Mouse (Mus musculus) v-Abl transformed pro-B cells (cell line): ENCODE results near the gene Rnpepl1.

Experiments
- in situ Hi-C, 2 experiments: fragments of 400-800 bp; cut with MboI; formaldehyde crosslinking; loops; one replicate each; pipeline ENCODE4 v1.15.1; 2025; ENCODE audit not compliant: unreplicated experiment in 2 of 2

The Rnpepl1 gene

DNA sequence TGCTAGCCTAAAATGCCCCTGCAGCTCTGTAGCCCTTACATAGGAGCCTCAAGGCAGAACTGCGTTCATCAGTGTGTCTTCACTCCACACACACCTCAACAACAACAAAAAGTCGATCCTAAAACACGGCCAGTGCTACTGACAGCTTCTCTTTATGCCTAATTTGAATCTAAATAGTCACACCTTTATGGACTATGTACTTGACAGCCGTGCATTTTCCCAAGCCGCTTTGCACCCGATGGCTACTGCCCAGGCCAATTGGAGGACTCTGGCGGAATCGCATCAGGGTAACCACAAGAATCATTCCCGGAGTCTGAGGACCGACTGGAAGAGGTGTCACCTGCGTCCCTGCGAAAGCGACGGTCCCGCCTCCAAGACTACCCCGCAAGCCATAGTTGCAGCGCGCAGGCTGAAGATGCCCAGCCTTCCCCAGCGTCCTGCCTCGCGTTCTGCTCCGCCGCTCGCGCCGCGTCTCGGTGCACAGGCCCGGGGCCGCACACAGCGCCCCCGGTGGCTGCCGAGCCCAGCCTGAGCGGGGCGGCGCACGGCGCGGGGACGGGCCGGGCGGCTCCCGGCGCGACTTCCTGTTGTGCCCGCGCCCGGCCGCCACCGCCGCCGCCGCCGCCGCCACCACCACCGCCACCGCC lies at the start of gene Rnpepl1:
Rnpepl1 (plus strand) TSS at position 545 of the 647 bp plus-strand sequence.
- in situ Hi-C loops, result no loop called here

DNA sequence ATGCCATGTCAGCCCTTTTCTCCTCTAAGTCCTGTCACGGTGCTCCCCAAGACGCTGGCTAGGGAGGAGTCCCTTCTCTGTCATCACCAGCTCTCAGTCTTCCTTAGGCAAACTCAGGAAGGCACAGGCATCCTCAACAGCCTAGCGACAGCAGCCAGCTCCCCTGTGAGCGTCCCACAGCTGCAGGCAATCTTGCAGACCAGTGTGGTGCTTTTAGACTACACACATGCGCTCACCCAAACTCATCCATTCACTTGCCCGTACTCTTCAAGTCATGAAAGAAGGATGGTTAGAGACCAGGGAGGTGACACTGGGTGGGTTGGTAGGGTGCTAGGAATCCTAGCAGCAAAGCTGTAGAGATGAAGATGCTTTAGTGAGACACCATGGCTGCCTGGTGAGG lies 49.1 kb upstream of the Rnpepl1 start:
- in situ Hi-C loops, result no loop called here

DNA sequence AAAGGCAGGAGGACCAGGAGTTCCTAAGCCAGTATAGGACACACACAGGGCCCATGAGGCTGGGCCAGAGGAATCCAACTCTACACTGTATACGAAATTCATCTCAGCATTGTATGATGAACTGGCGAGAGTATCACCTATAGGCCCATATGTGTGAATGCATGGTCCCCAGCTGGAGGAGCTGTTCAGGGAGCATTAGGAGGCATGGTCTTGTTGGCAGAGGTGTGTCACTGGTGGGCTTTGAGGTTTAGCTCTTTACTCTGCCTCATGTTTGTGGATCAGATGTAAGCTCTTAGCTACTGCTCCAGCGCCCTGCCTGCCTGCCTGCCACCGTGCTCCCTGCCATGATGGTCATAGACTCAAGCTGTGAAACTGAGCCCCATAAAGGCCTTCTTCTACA lies 47.3 kb upstream of the Rnpepl1 start:
- in situ Hi-C loops, result no loop called here

DNA sequence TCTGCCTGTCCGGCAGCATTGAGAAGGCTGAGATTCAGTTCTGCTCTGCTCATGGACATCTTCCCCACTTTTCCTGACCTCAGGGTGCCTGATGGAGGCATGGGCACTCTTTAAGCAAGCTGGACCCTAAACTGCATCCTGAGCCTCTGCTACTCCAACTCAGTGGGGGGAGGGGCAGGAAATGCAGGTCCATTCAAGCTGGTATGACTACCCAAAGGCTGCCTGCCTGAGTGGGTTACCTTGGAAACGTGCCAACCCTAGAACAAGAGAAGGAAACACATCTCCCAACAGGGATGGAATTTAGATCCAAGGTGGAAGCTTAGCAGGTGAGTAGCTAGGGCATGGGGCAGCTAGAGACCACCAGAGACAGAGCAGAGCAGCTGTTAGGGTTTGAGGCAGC lies 44.4 kb upstream of the Rnpepl1 start:
- in situ Hi-C loops, result no loop called here

DNA sequence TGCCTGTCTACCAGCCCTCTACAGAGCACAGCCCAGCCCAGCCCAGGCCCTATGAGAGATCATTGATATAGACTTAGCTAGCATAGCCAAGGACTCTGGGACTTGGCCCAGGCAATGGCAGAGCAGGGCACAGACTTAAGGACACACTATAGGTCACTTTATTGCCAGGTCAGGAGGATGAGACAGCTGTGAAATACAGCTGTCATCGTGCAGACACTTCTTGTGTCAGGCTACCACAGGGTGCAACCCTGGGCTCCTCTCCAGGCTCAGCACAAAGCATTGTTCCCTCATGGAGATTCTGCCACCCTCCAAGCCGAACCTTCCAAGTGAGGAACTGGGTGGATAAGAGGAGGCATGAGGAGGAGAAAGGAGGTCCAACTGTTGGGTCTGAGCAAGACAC lies 40.6 kb upstream of the Rnpepl1 start:
- in situ Hi-C loops, result no loop called here

DNA sequence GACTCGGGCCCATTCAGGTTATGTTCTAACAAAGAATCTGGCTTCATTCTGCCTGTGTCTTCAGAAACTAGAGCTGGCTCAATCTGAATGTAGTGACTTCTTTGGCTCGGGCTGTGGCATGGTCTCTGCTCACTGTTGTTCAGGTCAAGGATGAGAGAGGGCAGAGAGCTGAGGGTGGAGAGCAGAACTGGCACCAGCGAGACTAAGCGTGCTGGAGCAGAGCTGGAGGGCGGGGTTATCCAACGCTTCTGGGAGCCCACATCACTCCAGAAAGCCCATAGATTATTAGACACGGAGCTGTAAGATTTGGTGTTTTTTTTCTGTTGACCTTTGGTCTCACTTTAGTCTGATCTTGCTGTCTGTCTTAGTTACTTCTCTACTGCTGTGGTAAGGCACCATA lies 37.9 kb upstream of the Rnpepl1 start:
- in situ Hi-C loops, result no loop called here

DNA sequence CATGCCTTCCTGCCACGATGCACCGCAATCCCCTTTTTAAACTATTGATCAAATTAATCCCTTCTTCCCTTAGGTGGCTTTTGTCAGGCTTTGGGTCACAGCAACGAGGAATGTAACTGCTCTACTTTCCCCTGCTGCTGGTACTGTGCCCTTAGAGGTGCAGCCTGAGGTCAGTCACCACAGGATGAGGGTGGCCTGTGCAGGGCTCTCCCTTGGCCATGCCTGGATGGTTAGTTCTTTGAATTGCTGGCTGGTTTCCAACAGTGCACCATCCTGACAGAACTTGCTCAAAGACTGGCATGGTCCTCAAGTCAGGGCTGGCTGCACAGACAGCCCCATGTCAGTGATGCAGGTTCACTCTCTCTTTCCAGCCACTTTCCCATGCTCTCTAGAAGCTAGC lies 36.6 kb upstream of the Rnpepl1 start:
- in situ Hi-C loops, result no loop called here

DNA sequence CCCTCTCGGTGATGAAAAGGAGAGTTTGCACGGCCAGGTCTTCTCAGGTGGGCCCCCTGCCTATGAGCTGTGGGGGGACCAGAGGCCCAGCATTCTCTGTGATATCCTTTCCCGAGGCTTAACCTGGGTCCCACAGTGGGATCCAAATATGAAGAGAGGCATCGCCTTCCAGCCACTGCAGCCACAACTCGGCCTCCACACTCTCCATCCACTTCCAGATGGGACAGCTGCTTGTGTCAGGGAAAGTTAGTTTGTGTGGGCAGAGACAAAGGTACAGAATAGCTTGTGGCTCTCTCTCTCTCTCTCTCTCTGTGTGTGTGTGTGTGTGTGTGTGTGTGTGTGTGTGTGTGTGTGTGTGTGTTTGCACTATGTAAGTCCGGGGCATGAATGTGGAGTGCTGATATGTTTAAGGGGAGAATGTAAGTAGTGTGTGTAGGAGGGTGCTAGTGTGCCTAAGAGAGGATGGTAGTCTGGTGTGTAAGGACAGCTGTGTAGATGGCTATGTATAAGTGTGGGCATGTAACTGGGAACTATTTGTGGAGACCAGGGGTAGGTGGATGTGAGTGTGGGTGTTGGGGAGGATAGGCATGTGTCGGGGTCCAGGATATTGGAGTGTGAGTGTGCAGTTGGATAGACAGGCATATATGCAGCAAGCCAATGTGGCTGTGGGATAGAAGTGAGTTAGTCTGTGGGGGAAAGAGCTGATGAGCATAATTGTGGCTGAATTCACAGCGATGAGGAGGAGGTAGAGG lies 35.0 kb upstream of the Rnpepl1 start:
- in situ Hi-C loops, result no loop called here

DNA sequence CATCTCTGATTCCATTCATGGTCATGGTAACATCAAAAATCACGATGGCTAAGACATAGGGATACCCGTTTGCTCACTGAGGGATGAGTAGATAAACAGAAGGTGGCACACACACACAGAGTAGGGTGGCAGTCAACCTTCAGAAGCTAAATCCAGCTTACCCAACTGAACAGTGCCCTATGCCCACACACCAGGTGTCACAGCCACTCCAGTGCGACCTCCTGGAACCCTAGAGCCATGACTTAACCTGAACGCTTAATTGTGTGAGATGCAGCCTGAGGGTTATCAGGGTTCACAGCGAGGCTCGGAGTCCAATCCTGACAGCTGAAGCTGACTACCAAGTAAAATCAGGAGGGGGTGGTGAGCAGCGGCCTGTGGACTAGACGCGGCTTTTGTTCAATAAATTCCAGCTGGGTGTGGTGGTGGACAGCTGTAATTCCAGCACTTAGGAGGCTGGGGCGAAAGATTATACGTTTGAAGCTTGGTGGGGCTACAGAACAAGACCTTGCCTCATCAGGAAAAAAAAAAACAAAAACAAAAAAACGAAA lies 33.1 kb upstream of the Rnpepl1 start:
- in situ Hi-C loops, result no loop called here

DNA sequence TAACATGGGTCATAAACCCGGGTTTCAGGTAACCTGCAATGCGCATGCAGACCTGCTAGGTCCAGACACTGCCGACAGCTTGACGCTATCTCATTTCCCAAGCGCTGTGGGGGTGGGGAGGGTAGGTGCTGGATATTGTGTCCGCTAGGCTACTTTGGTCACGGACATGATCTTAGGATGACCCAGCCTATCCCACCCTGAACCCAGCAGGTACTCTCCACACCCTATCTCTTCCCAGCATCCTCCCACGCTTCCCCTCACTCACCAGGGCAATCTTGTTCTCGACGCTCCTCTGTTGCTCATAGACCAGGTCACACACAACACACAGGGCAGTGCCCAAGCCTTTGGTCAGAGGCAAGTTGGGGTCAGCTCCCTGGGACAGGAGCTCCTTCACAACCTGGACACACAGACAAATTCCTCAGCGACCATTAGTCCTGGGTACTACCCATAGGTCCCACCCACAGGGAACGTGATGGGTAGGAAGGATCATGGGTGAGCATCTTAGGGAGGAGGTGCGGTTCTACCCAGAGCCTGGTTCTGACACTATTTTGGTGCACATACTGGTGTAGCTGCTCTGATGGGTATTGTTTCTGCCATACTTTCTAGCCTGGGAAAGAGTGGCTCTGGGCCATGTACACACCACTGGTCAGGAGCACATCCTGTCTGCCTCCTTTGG lies 32.4 kb upstream of the Rnpepl1 start:
- in situ Hi-C loops, result no loop called here

DNA sequence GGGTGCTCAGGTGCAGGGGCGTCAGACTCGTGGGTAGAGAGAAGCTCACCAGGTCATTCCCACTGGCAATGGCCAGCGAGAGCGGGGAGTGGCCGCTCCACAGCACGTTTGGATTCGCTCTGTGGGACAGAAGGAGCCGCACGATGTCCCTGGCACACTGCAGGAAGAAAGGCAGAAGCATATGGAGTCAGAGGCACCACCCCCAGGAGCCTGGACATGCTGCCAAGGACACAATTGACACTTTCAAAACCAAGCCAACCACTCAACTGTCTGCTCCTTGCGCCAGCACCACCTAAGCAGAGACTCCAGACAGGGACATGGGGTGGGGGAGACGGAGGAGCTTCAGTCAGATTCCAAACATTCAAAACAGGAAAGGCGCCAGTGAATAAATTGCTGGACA lies 31.3 kb upstream of the Rnpepl1 start:
- in situ Hi-C loops, result no loop called here

DNA sequence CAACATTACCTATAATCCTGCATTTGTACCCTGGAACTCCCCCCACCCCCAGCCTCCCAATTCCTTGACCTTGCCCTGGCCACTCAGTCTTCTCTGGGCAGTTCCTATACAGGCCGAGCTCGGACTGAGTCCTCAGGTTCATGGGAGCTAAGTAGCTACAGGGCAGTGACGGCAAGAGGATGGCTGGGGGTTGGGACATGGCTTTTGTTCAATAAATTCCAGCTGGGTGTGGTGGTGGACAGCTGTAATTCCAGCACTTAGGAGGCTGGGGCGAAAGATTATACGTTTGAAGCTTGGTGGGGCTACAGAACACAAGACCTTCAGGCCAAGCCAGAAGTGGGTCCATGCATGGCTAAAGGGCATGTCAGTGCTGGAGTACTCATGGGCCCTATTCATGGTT lies 30.5 kb upstream of the Rnpepl1 start:
- in situ Hi-C loops, result no loop called here

DNA sequence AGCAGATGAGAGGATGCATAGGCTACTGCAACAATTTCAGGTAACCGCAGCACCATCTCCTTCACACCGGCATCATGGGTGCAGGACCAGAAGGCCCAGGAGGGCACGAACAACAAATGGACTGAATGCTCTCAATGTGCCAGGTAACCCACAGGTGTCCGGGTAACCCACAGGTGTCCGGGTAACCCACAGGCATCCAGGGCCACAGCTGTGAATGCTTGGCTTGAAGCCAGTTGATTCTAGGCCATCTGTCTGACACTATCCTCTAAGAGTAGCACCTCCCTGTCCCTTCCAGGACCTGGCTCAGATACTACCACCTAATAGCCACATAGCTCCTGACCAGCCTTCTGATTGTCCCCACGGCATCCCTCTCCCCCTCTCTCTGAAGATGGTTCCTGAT lies 28.6 kb upstream of the Rnpepl1 start:
- in situ Hi-C loops, result no loop called here

DNA sequence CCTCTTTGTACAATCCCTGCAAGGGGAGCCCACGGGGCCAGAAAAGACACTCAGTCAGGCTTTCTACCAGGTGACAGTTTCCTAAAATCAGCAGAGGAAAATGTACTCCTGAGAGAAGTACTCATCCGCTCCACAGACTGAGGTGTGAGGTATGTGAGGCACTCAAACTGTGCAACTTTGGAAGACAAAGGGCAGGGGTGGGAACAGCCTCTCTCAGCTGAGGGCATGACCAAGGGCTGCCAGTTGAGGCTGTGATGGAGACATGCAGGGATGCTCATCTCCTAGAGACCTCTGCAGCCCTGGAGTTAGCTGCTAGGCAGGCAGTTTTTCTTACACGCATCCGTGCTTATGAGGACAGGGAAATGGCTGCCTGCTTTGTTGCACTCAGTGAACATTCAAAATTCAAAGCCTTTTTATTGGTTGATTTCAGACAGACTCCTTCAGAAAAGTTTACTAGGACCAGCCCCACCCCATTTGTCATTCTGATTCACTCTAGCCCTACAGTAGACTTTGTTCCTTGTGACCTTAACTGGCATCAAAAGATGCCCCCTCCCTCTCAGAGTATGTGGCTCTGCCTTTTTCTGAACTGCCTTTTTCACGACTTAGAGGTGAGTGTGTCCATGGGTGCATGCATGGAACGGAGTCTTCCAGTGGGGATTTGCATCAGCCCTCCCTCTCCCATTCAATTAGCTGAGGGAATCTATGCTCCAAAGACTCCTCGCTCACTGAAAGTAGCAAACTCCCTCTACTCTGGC lies 21.5 kb upstream of the Rnpepl1 start:
- in situ Hi-C loops, result no loop called here

DNA sequence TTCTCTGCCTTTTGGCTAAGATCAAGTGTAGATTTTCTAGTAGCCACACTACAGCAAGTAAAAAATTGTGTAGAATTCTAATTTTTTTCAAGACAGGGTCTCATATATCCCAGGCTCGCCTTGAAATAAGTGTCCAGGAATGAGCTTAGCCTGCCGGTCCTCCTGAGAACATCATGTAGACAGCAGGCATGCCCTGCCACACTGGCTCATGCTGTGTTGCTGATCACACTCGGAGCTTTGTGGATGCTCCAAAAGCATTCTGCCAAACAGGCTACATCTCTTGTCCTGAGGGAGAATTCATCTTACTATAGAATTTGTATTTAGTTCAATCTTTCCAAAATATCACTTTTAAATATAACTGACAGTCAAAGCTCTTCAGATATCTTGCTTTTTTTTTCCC lies 17.8 kb upstream of the Rnpepl1 start:
- in situ Hi-C loops, result no loop called here

DNA sequence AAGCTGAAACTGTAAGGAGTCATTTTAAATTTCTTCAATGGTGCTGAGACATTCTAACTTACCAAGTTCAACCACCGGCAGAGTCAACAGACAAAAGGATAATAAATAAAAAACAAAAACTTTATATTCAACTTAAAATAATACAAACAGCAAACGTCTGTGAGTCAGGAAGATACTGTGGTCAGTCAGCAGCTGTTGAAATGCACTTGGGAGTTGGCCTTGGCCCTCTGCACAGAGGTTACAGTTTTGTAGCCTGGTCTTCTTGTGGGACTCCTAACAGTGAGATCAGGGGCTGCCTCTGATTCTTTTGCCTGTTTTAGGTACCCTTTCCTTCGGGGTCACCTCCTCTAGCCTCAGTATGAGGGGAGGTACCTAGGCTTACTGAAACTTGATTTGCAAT lies 16.7 kb upstream of the Rnpepl1 start:
- in situ Hi-C loops, result no loop called here

DNA sequence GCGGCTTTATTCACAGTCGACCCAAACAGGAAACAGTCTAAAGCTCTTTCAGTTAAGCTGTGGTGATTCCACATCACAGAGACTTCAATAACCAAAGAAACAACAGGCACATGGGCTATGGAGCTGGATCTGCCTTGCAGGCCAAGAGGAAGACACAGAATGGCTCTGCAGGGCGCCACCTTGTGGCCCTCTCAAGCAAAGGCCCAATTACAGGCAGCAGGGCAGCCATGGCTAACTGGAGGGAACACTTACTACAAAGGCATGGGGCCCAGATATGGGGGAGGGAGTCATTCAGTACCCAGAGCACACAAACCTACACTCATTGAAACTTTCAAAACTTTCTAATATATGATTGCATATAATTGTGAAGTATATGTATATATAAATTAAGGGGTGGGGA lies 15.5 kb upstream of the Rnpepl1 start:
- in situ Hi-C loops, result no loop called here

DNA sequence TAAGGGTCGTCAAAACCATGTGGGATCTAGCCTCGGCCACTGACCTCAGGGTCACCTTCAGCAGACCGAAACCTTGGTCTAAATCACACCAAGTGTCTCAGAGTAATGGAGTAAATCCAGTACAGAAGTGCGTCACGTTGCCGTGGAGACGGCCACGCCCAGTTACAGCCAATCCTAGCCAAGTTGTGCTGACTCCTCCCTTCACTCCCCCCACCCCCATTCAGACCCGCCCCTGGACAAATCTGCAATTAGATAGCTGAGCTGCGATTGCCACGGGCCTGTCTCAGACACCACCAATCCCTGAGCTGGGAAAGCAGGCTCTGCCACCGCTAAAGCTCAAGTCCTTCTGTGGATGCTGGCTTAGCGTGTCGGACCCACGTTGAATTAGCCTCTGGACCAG lies 7.8 kb upstream of the Rnpepl1 start, which contains the start of gene Ankmy1:
Ankmy1 (minus strand) TSS at position 121 of the 400 bp plus-strand sequence.
- in situ Hi-C loops, result no loop called here

DNA sequence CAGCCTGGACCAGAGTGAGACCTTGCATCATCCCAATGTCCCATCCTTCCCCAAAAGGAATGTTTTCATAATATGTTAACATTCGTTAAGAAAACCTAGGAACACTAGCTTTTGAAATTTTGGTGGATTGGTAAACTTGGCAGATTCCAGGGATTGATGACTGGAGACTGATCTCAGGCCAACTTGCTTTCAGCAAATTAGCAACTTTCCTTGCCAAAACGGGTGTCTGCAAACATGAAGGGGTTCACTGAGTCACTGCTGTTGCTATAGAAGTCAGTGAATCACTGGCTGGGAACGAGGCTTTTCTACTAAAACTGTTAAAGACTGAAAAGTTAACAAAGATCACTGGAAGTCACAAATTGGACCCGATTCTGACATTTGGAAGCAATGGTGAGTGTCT lies 7.0 kb upstream of the Rnpepl1 start:
- in situ Hi-C loops, result no loop called here

DNA sequence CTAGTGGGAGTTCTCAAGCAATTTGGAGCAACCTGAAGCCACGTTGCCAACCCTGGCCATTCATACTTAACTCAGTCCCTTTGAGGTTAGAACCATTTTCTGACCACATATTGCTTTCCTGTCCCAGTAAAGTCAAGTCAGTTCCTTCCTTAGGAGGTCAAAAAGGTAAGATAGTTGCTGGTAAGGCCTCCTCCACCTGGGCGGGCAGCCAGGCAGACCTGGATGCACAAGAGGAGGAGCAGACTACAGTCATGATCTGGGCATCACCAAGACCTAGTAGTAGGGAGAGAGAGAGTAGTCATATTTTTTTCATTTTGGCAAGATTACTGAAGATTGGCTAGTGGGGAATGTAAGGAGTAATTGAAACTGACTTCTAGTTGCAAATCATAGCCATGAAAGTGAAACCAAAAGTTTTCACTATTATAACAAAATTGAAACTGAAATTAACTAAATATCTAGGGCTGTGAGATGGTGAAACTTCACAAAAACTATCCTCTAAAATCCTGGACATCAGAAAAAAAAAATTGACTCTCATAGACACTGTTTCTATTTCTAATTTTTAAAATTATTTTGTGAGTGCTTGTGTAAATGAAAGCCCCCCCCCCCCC lies 4.8 kb upstream of the Rnpepl1 start:
- in situ Hi-C loops, result no loop called here
